Mouse (Mus musculus): ENCODE measurements at regions not wholly inside any gene's neighbourhood (a gene's known extent, or its start where the extent isn't known, plus 50 kb on each side); places are given as distances from the start of the nearest gene placed in this dataset.

GRCm38 (mm10) chr13:99573021-99573420, 56.7 kb upstream of the Map1b start:
- TF ChIP-seq CTCF (IDR thresholded peaks at IDR 0.05; ENCODE audit: low read depth) (no peak), EP300 (IDR thresholded peaks at IDR 0.05; ENCODE audit: low read depth) (no peak)
